32 mouse cellular contexts compared by ENCODE assay signal in the genomic region with DNA sequence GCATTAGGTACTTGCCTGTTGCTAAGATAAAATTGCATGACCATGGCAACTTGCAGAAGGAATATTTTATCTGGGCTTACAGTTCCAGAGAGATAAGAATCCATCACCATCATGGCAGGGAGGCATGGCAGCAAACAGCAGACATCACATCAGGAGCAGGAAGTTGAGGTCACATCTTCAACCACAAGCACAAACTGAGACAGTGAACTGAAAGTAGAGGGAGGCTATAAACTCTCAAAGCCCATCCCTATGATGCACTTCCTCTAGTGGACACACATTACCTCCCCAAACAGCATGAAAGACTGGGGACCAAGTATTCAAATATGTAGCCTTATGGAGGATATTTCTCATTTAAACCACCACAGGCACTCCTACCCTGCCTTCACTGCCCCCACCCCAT.
A peak's percentile ranks its signal among the peaks of the same experiment; 100 is the strongest.
DNase-seq lines count a peak whose midpoint lies in the region; ATAC-seq and TF ChIP-seq lines count a peak whose summit lies in the region.
"Had no signal": no experiment of that assay in that cellular context is flagged by ENCODE, and none has a peak within 500 bp of the region (broad histone marks: within the 10 kb centered on the region; RNA-seq: fewer than 3 reads in every experiment).

No protein-coding gene starts in this region.

- TF ChIP-seq CTCF in G1E (IDR thresholded peaks at IDR 0.05; ENCODE audit: low read depth, low read length): no peak

- H3K4me3 ChIP-seq in G1E (ENCODE audit: low read depth, low read length): no peak overlapping the region
- H3K4me3 ChIP-seq: embryonic facial prominence, embryonic 10.5 days; embryonic facial prominence, embryonic 13.5 days; erythroblast, embryonic 14.5 days; forebrain, embryonic 12.5 days; forebrain, embryonic 15.5 days; heart, embryonic 12.5 days; heart, embryonic 15.5 days; hindbrain, embryonic 10.5 days; hindbrain, embryonic 13.5 days had no signal

- peak; percentile 41 for DNase-seq in A20 (ENCODE audit: low read depth, low spot score)
- no peak for DNase-seq in G1E (ENCODE audit: low spot score)
- peak; percentile 22 for DNase-seq in splenic B cell, adult 2 months (ENCODE audit: low read depth, low spot score)
- DNase-seq in cerebellum, postnatal 10 days: no peak
- DNase-seq in adrenal gland, postnatal 14 days: no peak
- DNase-seq in natural killer cell, adult 2 months (ENCODE audit: low spot score in 2 of 2): no peak
- DNase-seq: adrenal gland, adult 8-10 months; adrenal gland, postnatal 36 days; B cell, adult 2 months; cerebellum, adult 2 months; cerebellum, adult 9-11 months; cerebellum, postnatal 36 days; gastrocnemius, postnatal 10 days; gastrocnemius, postnatal 36 days; heart, adult 11 months; heart, postnatal 10 days; heart, postnatal 36 days; kidney, adult 18-20 months had no signal

- H3K9me3 ChIP-seq in G1E (replicated peaks): no peaks in the 10 kb centered on the region
- H3K9me3 ChIP-seq: embryonic facial prominence, embryonic 10.5 days; embryonic facial prominence, embryonic 13.5 days; forebrain, embryonic 12.5 days; forebrain, embryonic 15.5 days; heart, embryonic 12.5 days; heart, embryonic 15.5 days; hindbrain, embryonic 10.5 days; hindbrain, embryonic 13.5 days had no signal

- no peaks in the 10 kb centered on the region for H3K36me3 ChIP-seq in G1E (replicated peaks)
- no peaks in the 10 kb centered on the region for H3K36me3 ChIP-seq in splenic B cell, adult 2 months (ENCODE audit: control insufficient read depth, insufficient read depth, low read length, poor library complexity, severe bottlenecking)
- H3K36me3 ChIP-seq: embryonic facial prominence, embryonic 10.5 days; embryonic facial prominence, embryonic 13.5 days; forebrain, embryonic 12.5 days; forebrain, embryonic 15.5 days; heart, embryonic 12.5 days; heart, embryonic 15.5 days; hindbrain, embryonic 10.5 days; hindbrain, embryonic 13.5 days had no signal

- no peaks in the 10 kb centered on the region for H3K4me1 ChIP-seq in G1E (ENCODE audit: insufficient read depth, low read depth, low read length)
- H3K4me1 ChIP-seq: embryonic facial prominence, embryonic 10.5 days; embryonic facial prominence, embryonic 13.5 days; forebrain, embryonic 12.5 days; forebrain, embryonic 15.5 days; heart, embryonic 12.5 days; heart, embryonic 15.5 days; hindbrain, embryonic 10.5 days; hindbrain, embryonic 13.5 days had no signal

- ATAC-seq in G1E (ENCODE audit: extremely low read depth, insufficient number of reproducible peaks, low FRiP score, poor library complexity, severe bottlenecking): peak; percentile 4; the same call in 1 of the 2 replicates
- ATAC-seq in megakaryocyte, adult 5-6 weeks (ENCODE audit: poor library complexity, severe bottlenecking): peak; percentile 47; the same call in 1 of the 2 replicates
- ATAC-seq: activated CD4-positive, CD25-positive, alpha-beta regulatory T cell, adult 4 months; forebrain, embryonic 15.5 days; hindbrain, postnatal 0 days; inflammation-experienced regulatory T-cells, adult 6 months; intestine, embryonic 16.5 days had no signal

- H3K27me3 ChIP-seq in G1E (ENCODE audit: insufficient read depth, low read length): no peaks in the 10 kb centered on the region
- no peaks in the 10 kb centered on the region for H3K27me3 ChIP-seq in splenic B cell, adult 2 months (ENCODE audit: control insufficient read depth, insufficient read depth, low read length, poor library complexity, severe bottlenecking)
- H3K27me3 ChIP-seq: forebrain, embryonic 15.5 days; heart, embryonic 12.5 days; heart, embryonic 15.5 days had no signal

Comparison
In these comparisons a context has a peak if more than half of its experiments do, and no peak if none do; other contexts are left out.
1. DNase-seq: peak in A20 (single experiment) and splenic B cell, adult 2 months (single experiment); none in G1E (single experiment), cerebellum, postnatal 10 days (0 of 2), adrenal gland, postnatal 14 days (single experiment) and natural killer cell, adult 2 months (0 of 2).